Mouse (Mus musculus) kidney, embryonic 15.5 days (tissue): ENCODE measurements at regions not wholly inside any gene's neighbourhood (a gene's known extent, or its start where the extent isn't known, plus 50 kb on each side); places are given as distances from the start of the nearest gene placed in this dataset.

ENCODE experiments used
- ATAC-seq: fragments of 200-750 bp; cut with Nextera tagmentation; replicated peaks from 2 replicates; pipeline ENCODE4 v1.8.0; 2017; ENCODE audit warnings: moderate TSS enrichment; ENCODE audit not compliant: low FRiP score
- H3K27ac ChIP-seq: fragments of 300-500 bp; sonication (generic); 2 replicates; pipeline ENCODE4 v1.5.1; 2015; ENCODE audit warnings: mild to moderate bottlenecking, inconsistent platforms
- H3K27me3 ChIP-seq: fragments of 300-500 bp; sonication (generic); 2 replicates; pipeline ENCODE4 v1.6.1; 2015; ENCODE audit warnings: inconsistent platforms
- H3K36me3 ChIP-seq: fragments of 300-500 bp; sonication (generic); 2 replicates; pipeline ENCODE4 v1.6.1; 2015; ENCODE audit warnings: inconsistent platforms
- H3K4me1 ChIP-seq: fragments of 300-500 bp; sonication (generic); 2 replicates; pipeline ENCODE4 v1.6.1; 2015; ENCODE audit warnings: inconsistent platforms
- H3K4me2 ChIP-seq: fragments of 300-500 bp; sonication (generic); 2 replicates; pipeline ENCODE4 v1.6.1; 2015; ENCODE audit warnings: moderate library complexity, mild to moderate bottlenecking, inconsistent platforms
- H3K4me3 ChIP-seq: fragments of 300-500 bp; sonication (generic); replicated peaks from 2 replicates; pipeline ENCODE4 v1.5.1; 2015; ENCODE audit warnings: mild to moderate bottlenecking, inconsistent platforms
- H3K9ac ChIP-seq: fragments of 300-500 bp; sonication (generic); 2 replicates; pipeline ENCODE4 v1.6.1; 2015; ENCODE audit warnings: mild to moderate bottlenecking, inconsistent platforms
- H3K9me3 ChIP-seq: fragments of 300-500 bp; sonication (generic); replicated peaks from 2 replicates; pipeline ENCODE4 v1.6.1; 2016; ENCODE audit warnings: inconsistent platforms
- WGBS: fragments of 180-500 bp; shearing (Covaris S2); methylation state at CpG from one replicate; pipeline ENCODE4 v1.1.7; 2015; ENCODE audit warnings: mixed read lengths; 5-methylcytosine and 5-hydroxymethylcytosine counted together

DNA sequence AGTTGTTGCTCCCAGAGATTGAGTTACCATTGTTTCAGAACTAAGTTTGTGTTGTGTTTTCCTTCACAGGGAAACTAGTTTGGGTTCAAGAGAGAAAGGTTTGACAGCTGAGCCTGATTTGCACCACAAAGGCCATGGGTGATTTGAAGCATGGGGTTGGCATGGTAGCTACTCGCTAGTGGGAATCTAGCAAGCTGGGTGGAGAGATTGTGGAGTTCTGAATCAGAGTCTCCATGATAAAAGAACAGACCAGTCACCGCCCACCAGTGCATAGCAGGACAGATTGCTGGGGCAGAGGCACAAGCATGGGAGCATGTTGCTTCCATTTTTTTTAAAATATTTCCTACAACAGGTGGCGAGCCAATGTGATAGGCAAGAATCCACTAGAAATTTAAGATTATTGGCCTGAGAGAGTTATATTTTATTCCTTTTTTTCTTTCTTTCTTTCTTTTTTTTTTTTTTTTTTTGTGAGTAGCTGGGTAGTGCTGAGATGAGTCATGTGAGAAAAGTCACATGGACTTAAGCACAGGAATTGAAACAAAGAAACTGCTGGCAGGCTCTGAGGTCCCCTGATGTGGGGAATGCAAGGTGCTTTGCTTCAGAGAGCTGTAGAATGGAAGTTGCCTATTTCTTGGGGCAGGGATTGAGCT, 367.4 kb upstream of the Marcks start:
- no peaks in the 10 kb centered on the region for H3K27me3 ChIP-seq
- H3K9ac ChIP-seq: no peak overlapping the region
- H3K4me3 ChIP-seq: no peak overlapping the region
- ATAC-seq: no peak
- H3K9me3 ChIP-seq: no peaks in the 10 kb centered on the region
- peaks cover 7% of the 10 kb centered on the region; the same call in 1 of the 2 replicates for H3K4me1 ChIP-seq
- H3K36me3 ChIP-seq: no peaks in the 10 kb centered on the region
- WGBS: 79% methylated on average over 3 of the region's 3 CpGs
- no peak overlapping the region for H3K27ac ChIP-seq
- H3K4me2 ChIP-seq: no peak overlapping the region

DNA sequence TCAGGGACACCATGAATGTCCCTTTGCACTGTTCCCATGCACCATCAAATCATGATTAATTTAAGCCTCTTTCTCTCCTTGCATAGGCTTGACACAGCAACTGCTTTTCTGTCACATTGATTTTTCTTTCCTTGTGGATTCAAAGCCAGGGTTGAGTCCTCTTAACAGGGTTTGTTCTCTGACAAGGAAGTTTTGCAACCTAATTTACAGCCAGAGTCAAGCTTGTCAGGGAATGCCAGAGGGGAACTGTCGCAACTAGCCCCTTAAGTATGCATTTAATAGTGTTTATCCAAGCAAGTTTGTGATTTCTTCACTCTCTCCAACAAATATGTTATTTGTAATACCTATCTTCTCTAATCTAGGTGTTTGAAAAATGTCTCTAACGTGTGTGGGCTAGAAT, 365.7 kb upstream of the Marcks start:
- no peaks in the 10 kb centered on the region for H3K27me3 ChIP-seq
- no peak overlapping the region for H3K27ac ChIP-seq
- ATAC-seq: no peak
- WGBS: 28% methylated on average over 2 of the region's 2 CpGs
- peaks cover 7% of the 10 kb centered on the region; the same call in 1 of the 2 replicates for H3K4me1 ChIP-seq
- H3K4me2 ChIP-seq: no peak overlapping the region
- no peaks in the 10 kb centered on the region for H3K9me3 ChIP-seq
- H3K36me3 ChIP-seq: no peaks in the 10 kb centered on the region
- H3K9ac ChIP-seq: no peak overlapping the region
- H3K4me3 ChIP-seq: no peak overlapping the region

DNA sequence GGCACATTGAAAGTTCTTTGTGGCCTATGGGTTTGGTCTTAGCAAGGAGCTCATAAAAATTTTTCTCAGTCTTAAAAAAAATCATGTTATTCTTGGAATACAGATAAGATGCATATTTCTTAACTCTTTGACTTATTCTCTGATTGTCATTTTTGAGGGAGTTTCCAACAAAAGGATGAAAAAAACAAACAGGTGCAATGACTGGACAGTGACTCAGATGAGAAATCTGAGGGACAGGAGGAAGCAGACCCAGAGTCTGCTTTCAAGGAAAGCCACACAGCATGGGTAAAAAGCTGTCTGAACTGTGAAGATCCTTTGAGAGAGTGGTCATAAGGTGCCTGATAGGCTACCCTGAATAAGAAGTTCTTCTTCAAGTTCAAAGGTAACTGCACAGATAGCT, 363.8 kb upstream of the Marcks start:
- peaks cover 7% of the 10 kb centered on the region; the same call in 1 of the 2 replicates for H3K4me1 ChIP-seq
- H3K9me3 ChIP-seq: no peaks in the 10 kb centered on the region
- no peaks in the 10 kb centered on the region for H3K27me3 ChIP-seq
- no peak overlapping the region for H3K4me3 ChIP-seq
- H3K36me3 ChIP-seq: no peaks in the 10 kb centered on the region
- no peak for ATAC-seq
- no peak overlapping the region for H3K9ac ChIP-seq
- H3K4me2 ChIP-seq: no peak overlapping the region
- no peak overlapping the region for H3K27ac ChIP-seq

DNA sequence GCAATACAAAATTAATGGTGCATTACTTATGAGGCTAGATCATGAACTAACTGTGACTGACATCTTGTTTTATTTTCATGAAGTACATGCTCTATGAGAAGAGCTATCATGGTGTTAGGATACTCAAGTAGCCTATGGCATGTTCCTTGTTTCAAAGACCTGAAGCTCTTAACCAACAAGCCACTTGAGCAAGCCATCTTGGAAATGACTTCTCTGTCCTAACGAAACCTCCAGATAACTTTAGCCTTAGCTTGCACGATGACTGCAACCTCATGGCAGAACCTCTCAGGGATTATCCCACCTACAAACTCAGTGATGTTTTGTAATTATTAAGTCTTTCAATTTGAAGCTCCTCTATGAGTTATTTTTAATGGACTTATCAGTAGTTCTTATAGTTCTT, 362.3 kb upstream of the Marcks start:
- Histone ChIP-seq H3K27ac (no peak overlapping the region), H3K4me2 (no peak overlapping the region), H3K4me3 (no peak overlapping the region), H3K27me3 (no peaks in the 10 kb centered on the region), H3K9me3 (no peaks in the 10 kb centered on the region), H3K4me1 (peaks cover 7% of the 10 kb centered on the region; the same call in 1 of the 2 replicates), H3K9ac (no peak overlapping the region), H3K36me3 (no peaks in the 10 kb centered on the region)
- 89% methylated on average over 2 of the region's 2 CpGs for WGBS
- no peak for ATAC-seq

DNA sequence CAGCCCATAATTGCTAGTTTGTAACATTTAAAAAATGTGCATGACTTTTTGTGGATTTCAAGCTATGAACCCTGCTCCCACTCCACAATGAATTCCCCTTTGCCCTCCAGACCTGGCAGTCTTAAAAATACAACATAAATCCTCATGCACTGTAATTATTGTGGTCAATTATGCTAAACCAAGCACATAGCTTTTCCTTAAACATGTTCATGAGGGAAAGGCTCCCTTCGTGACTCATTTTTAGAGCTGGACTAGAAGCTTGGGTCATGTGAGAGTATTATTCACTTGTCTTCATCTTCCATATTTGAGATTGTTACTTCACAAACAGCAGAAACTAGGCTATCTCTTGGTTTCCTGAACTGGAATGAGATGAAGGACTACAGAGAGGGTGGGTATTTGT, 356.7 kb upstream of the Marcks start:
- no peak for ATAC-seq
- 61% methylated on average over 1 of the region's 1 CpGs for WGBS

DNA sequence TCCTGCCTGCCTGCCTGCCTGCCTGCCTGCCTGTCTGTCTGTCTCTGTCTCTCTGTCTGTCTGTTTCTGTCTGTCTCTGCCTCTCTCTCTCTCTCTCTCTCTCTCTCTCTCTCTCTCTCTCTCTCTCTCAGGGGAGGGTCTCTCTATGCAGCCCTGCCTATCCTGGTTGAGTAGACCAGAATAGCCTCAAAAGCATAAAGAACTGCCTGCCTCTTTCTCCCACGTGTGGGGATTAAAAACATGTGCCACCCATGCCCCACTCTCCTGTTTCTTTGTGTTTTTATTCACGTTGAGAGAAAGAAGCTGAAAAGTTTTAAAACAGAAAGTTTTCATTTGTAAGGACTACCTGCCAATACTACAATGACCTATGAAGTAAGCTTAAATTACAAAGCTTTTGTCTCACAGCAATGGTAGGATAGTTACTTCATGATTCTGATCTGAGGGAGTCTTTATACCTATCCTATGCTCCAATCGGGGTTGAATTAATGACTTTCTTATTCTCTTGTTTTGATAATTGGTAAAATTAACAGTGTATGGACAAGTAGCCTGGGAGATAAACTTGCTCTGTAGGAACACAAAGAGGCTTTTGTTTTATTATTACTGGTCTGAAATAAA, 355.9 kb upstream of the Marcks start:
- H3K9ac ChIP-seq: no peak overlapping the region
- H3K4me1 ChIP-seq: no peaks in the 10 kb centered on the region
- no peak overlapping the region for H3K27ac ChIP-seq
- ATAC-seq: no peak
- no peaks in the 10 kb centered on the region for H3K9me3 ChIP-seq
- no peak overlapping the region for H3K4me3 ChIP-seq
- no peak overlapping the region for H3K4me2 ChIP-seq
- no peaks in the 10 kb centered on the region for H3K27me3 ChIP-seq
- WGBS: 47% methylated on average over 3 of the region's 3 CpGs
- no peaks in the 10 kb centered on the region for H3K36me3 ChIP-seq

More for the DNA sequence above, 356.7 kb upstream of the Marcks start:
- H3K27ac ChIP-seq: no peak overlapping the region
- no peaks in the 10 kb centered on the region for H3K4me1 ChIP-seq
- no peak overlapping the region for H3K9ac ChIP-seq
- no peaks in the 10 kb centered on the region for H3K9me3 ChIP-seq
- H3K4me3 ChIP-seq: no peak overlapping the region
- H3K4me2 ChIP-seq: no peak overlapping the region
- H3K27me3 ChIP-seq: no peaks in the 10 kb centered on the region
- H3K36me3 ChIP-seq: no peaks in the 10 kb centered on the region

DNA sequence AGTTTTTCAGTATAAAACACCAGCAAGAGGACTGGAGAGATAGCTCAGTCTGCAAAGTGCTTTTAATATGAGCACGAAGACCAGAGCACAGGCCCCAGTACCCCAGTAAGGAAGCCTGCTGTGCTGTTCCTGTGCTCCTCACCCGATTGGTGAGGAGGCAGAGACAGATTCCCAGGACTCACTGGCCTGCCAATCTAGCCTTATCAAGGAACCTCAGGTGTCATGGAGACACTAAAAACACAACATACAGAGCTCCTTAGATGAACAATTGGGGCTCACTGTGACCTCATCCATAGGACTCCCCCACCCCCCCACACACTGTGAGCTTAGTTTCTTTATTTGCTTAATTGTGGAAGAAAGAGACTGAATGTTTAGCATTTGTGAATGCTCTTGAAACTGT, 355.4 kb upstream of the Marcks start:
- 69% methylated on average over 2 of the region's 2 CpGs for WGBS

DNA sequence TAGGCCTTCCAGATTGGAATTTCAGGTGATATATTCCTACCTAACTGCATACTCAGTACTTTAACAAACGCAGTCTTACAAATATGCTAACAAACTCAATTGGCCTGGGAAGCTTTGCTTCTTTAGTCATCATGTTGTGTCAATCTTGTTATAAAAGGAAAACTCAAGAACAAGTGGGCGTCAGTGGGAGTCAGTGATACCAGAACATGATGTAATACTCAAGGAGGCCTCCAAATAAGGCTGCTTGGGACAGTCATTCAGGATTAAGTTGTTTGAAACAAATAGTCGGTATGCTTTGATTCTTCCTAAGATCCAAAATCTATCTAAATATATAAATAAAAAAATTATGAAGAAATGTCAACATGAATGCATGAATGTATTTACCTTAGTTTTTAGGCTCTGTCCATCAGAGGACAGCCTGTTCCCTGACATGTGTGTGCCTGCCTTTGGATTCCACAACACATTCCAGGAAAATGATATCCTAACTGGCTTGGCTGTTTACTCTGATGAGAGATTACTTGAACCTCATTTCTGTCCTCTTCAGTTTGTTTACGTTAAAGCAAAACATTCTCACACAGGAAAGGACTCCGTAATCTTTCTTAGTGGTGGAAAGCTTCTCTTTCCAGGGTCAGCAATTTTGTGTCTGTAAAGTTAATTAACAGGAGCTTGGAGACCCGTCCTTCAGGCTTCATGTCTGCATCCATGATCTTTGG, 345.7 kb upstream of the Marcks start:
- ATAC-seq: no peak
- Histone ChIP-seq H3K4me3 (no peak overlapping the region), H3K4me1 (no peaks in the 10 kb centered on the region), H3K27me3 (no peaks in the 10 kb centered on the region), H3K9me3 (no peaks in the 10 kb centered on the region), H3K9ac (no peak overlapping the region), H3K4me2 (no peak overlapping the region), H3K36me3 (no peaks in the 10 kb centered on the region), H3K27ac (no peak overlapping the region)
- WGBS: 73% methylated on average over 6 of the region's 6 CpGs

More for the DNA sequence above, 355.4 kb upstream of the Marcks start:
- no peaks in the 10 kb centered on the region for H3K4me1 ChIP-seq
- H3K27ac ChIP-seq: no peak overlapping the region
- H3K4me2 ChIP-seq: no peak overlapping the region
- no peaks in the 10 kb centered on the region for H3K9me3 ChIP-seq
- H3K9ac ChIP-seq: no peak overlapping the region
- H3K4me3 ChIP-seq: no peak overlapping the region
- H3K27me3 ChIP-seq: no peaks in the 10 kb centered on the region
- H3K36me3 ChIP-seq: no peaks in the 10 kb centered on the region
- no peak for ATAC-seq

DNA sequence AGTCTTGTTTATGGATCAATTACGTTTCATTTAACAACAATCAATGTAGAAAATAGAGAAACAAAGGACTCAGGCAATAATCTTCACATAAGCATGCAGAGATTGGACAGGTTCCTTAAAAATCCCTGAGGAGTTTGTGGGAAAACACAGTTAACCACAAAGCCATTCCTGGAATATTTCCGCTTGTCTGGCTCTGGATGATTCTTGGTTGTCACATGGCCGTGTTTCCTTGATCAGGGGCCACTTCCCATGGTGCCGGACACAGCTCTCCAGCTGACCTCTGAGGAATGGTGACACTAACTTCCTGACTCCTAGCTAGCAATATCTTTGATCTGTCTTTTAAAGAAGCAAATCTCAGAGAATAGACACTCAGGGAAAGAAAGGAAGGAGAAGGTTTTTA, 344.8 kb upstream of the Marcks start:
- Histone ChIP-seq H3K4me2 (no peak overlapping the region), H3K4me1 (no peaks in the 10 kb centered on the region), H3K4me3 (no peak overlapping the region), H3K9me3 (no peaks in the 10 kb centered on the region), H3K27me3 (no peaks in the 10 kb centered on the region), H3K36me3 (no peaks in the 10 kb centered on the region), H3K9ac (no peak overlapping the region), H3K27ac (no peak overlapping the region)
- WGBS: 37% methylated on average over 4 of the region's 4 CpGs
- no peak; the same call in 1 of the 2 replicates for ATAC-seq

DNA sequence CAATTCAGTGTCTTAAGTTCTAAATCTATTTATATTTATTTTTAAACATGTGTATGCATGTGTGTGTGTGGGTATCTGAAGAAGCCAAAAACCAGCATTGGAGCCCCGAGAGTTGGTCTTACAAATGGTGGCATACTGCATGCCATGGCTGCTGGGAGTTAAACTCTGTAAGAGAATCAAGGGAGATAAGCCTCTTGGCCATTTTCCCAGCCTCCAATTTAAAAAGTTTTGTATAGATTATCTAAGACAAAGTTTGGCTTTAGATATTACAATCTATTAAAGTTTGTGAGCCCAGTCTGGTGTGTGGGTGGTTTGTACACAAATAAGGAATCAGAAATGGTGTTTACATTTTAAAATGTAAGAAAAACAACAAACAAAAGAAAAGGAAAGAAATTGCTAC, 343.2 kb upstream of the Marcks start:
- ATAC-seq: no peak

DNA sequence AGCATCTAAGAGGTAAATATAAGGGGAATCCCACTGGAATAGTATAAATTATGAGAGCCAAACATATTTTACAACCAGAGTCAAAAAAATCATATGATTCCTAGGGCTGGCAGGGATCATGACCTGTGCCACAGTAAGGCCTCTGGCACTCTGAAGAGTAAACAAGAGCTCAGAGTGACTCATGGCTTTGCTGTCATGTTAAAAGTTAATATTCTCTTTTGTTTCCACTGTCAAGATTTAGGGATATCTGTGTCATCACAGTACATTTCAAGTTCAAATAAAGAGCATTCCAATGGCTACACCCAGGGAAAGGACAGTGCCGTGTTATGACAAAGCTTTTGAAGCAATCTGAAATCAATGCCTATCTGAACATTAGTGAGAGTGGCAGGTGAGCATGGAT, 341.6 kb upstream of the Marcks start:
- no peaks in the 10 kb centered on the region for H3K9me3 ChIP-seq
- ATAC-seq: no peak
- no peak overlapping the region for H3K4me2 ChIP-seq
- no peaks in the 10 kb centered on the region for H3K36me3 ChIP-seq
- 75% methylated on average over 1 of the region's 1 CpGs for WGBS
- H3K27ac ChIP-seq: no peak overlapping the region
- no peaks in the 10 kb centered on the region for H3K27me3 ChIP-seq
- H3K9ac ChIP-seq: no peak overlapping the region
- H3K4me1 ChIP-seq: no peaks in the 10 kb centered on the region
- no peak overlapping the region for H3K4me3 ChIP-seq

More for the DNA sequence above, 343.2 kb upstream of the Marcks start:
- no peak overlapping the region for H3K4me3 ChIP-seq
- H3K4me1 ChIP-seq: no peaks in the 10 kb centered on the region
- H3K9me3 ChIP-seq: no peaks in the 10 kb centered on the region
- no peaks in the 10 kb centered on the region for H3K27me3 ChIP-seq
- no peak overlapping the region for H3K9ac ChIP-seq
- H3K4me2 ChIP-seq: no peak overlapping the region
- H3K27ac ChIP-seq: no peak overlapping the region
- WGBS: 96% methylated on average over 1 of the region's 1 CpGs
- no peaks in the 10 kb centered on the region for H3K36me3 ChIP-seq

DNA sequence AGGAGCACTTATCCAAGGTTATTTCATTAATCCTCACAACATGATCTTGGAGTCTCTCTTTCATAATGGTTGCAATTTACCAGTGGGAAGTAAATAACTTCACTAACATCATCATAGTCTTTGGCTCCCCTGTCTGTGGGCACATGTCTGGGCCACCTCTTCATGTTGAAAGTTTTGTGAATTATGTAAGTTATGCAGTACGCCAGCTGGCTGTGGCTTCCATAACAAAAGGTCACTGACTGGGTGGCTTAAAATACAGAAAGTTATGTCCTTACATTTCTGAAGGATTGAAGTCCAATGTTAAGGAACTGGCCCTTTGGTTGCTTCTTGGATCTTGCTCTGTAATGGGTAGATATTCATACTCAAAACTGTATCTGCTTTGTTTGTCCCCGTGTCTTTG, 339.4 kb upstream of the Marcks start:
- Histone ChIP-seq H3K9ac (no peak overlapping the region), H3K27me3 (no peaks in the 10 kb centered on the region), H3K27ac (no peak overlapping the region), H3K36me3 (no peaks in the 10 kb centered on the region), H3K4me3 (no peak overlapping the region), H3K4me1 (no peaks in the 10 kb centered on the region), H3K9me3 (no peaks in the 10 kb centered on the region), H3K4me2 (no peak overlapping the region)
- ATAC-seq: no peak
- 86% methylated on average over 2 of the region's 2 CpGs for WGBS
